Mouse (Mus musculus) kidney, adult 2 months (tissue): Measurements from ENCODE around the gene Rpl18.

Experiments
- CTCF ChIP-seq: fragments of 200-500 bp; conservative IDR thresholded peaks from 2 replicates; pipeline ENCODE4 v1.5.1; 2011; ENCODE audit warnings: low read depth, mild to moderate bottlenecking, control low read depth, low read length, moderate library complexity, mixed read lengths; ENCODE audit not compliant: insufficient read depth, insufficient read length
- POLR2A ChIP-seq: fragments of 200-500 bp; IDR thresholded peaks from one replicate; pipeline ENCODE4 v1.6.1; 2011; ENCODE audit warnings: low read depth, low read length, control low read depth

GRCm38 (mm10) chr7:45723781-45724180 is 8.5 kb downstream of the Rpl18 start:
- TF ChIP-seq POLR2A (no peak), CTCF (no peak)
